Mouse (Mus musculus) central nervous system, embryonic 11.5 days (tissue): Measurements from ENCODE around the gene A1cf. TPM values are rescaled to one million over a fixed set of nuclear protein-coding genes. Genes with fewer than 3 reads are reported as not detected.

Experiments
- polyA plus RNA-seq: library from polyadenylated mRNA; depleted of rRNA; stranded (reverse); fragments of >200 nt; gene quantifications from 2 replicates; pipeline ENCODE4 v1.2.3, GENCODE M21; 2012; rRNA removed

Gene A1cf
- 0.26 and 0.71 TPM in 2 replicates for polyA plus RNA-seq

DNA sequence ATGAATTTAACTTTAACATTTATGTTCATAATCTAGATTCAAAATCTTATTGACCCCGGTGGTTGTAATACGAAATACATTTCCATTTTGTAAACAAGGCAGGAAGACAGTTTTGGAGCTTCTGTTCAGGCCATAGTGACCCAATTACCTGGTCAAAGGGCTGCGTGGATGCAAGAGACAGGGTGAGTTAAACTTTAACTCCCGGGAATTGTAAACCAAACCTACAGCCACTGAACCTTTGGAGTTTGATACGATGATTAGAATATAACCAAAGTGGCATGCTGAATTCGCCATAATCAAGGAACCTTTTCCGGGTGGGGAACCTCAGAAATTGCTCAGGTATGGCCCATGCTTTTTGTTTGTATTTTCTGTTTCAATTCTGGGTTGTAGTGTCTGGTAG is at the start of gene A1cf:
TSS of gene A1cf (plus strand) at position 244 of the 400 bp plus-strand sequence.

Other genes with a start within 250 kb of the A1cf start
- gene Prkg1, start 103.7 kb upstream of the A1cf start, polyA plus RNA-seq = 5.7 and 8.3 TPM in 2 replicates
- 0.68 and 2.7 TPM in 2 replicates for gene Asah2, start 239.4 kb downstream of the A1cf start, polyA plus RNA-seq